Mouse (Mus musculus): Measurements from ENCODE around the gene Spns2. TPM values are rescaled to one million over a fixed set of nuclear protein-coding genes. Genes with fewer than 3 reads are reported as not detected.

Gene Spns2
- total and polyA plus RNA-seq, 3 experiments, result 0.07 to 0.17 (median 0.14) TPM

DNA sequence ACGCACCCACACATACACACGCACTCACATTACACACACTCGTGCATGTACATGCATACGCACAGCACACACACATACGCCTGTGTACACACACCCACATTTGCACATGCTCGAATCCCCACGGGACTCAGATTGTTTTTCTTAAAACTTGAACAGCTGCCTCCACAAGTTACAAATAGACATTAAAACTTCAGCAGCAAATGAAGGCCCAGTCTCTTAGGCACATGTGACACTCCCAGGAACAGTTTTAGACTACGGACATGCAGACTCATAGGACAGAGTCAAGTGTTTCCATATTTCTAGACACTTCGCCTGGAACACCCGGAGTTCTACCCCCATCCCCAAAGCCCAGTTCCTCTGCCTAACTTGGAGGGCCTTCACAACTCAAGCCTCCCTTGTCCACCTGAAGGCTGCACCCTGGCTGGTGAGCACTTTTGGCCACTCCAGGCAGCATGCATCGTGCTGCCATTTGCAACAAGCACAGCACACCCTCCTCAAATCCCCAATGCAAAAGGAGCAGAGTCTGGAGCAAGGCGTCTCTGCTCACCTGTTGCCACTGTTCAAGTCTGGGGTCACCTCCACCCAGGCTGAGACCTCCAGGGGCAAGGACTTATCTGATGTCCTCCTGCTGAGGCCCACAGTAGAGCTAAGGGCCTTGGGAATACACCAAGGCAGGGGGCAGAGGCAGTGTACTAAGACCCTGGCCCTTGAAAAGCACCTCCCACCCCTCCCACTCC lies 79.9 kb downstream of the Spns2 start:
- DNase-seq (ENCODE audit: extremely low read depth), result no peak
- TF ChIP-seq NELFE (IDR thresholded peaks at IDR 0.05; ENCODE audit: low read depth, low read length), result no peak
- no peak for TF ChIP-seq BHLHE40 (IDR thresholded peaks at IDR 0.05; ENCODE audit: low read depth, low read length)
- TF ChIP-seq JUND (conservative IDR thresholded peaks at IDR 0.05; ENCODE audit: low read depth, low read length), result no peak
- TF ChIP-seq ETS1 (conservative IDR thresholded peaks at IDR 0.05; ENCODE audit: low read depth, low read length), result no peak
- no peak for TF ChIP-seq ELF1 (IDR thresholded peaks at IDR 0.05; ENCODE audit: low read depth, low read length)
- no peak for TF ChIP-seq CTCF (conservative IDR thresholded peaks at IDR 0.05 in 1 of 2, IDR thresholded peaks at IDR 0.05 in 1 of 2; ENCODE audit: low read depth in 2 of 2, low read length in 2 of 2)
- no peak for TF ChIP-seq E2F4 (IDR thresholded peaks at IDR 0.05; ENCODE audit: insufficient replicate concordance, low read depth, low read length)
- TF ChIP-seq ZNF384 (IDR thresholded peaks at IDR 0.05; ENCODE audit: low read depth, low read length), result no peak
- no peak for TF ChIP-seq EP300 (IDR thresholded peaks at IDR 0.05; ENCODE audit: low read length)
- TF ChIP-seq TCF12 (IDR thresholded peaks at IDR 0.05; ENCODE audit: low read depth, low read length), result no peak
- TF ChIP-seq JUN (IDR thresholded peaks at IDR 0.05; ENCODE audit: insufficient read depth, low read depth, low read length), result no peak
- no peak for TF ChIP-seq TBP (conservative IDR thresholded peaks at IDR 0.05; ENCODE audit: low read depth, low read length)
- no peak for TF ChIP-seq CHD2 (IDR thresholded peaks at IDR 0.05; ENCODE audit: low read length)
- TF ChIP-seq SMC3 (IDR thresholded peaks at IDR 0.05; ENCODE audit: low read depth, low read length), result no peak
- H3K79me2 ChIP-seq (replicated peaks; ENCODE audit: control insufficient read depth, extremely low read depth, insufficient read depth, poor library complexity, severe bottlenecking), result no peaks in the 10 kb centered on the region
- H3K4me2 ChIP-seq (ENCODE audit: insufficient read depth, low read depth, poor library complexity, severe bottlenecking), result no peak overlapping the region
- H3K27me3 ChIP-seq (replicated peaks), result peaks cover 93% of the 10 kb centered on the region
- no peak overlapping the region for H3K27ac ChIP-seq (ENCODE audit: insufficient read depth, low read depth)
- dilution Hi-C loops (cut with MboI; ENCODE audit: extremely low pct_ligation_motif_present, extremely low pct_unique_long_range_greater_than_20kb, low sequenced_read_pairs), result no loop called here
- no peaks in the 10 kb centered on the region for H3K36me3 ChIP-seq (replicated peaks in 1 of 2; ENCODE audit: control insufficient read depth in 1 of 2, insufficient read depth in 1 of 2, low read length in 1 of 2)
- no peak overlapping the region for H3K4me3 ChIP-seq (replicated peaks in 1 of 3; ENCODE audit: low read depth in 2 of 3, low read length in 2 of 3, poor library complexity in 1 of 3)
- peaks cover 3% of the 10 kb centered on the region for H3K9me3 ChIP-seq (replicated peaks; ENCODE audit: low read length)
- in situ Hi-C loops (cut with MboI; ENCODE audit: low pct_ligation_motif_present, low pct_unique_long_range_greater_than_20kb, low sequenced_read_pairs), result no loop called here
- no peak overlapping the region for H3K9ac ChIP-seq (ENCODE audit: insufficient read depth, low read depth)
- H3K4me1 ChIP-seq (ENCODE audit: control insufficient read depth in 1 of 2, insufficient read depth in 2 of 2), result peaks cover 3 to 5% of the 10 kb centered on the region in 2 experiments; a peak in 3 of 4 replicates

- Histone ChIP-seq H3K79me2 (replicated peaks; ENCODE audit: control insufficient read depth, extremely low read depth, insufficient read depth, poor library complexity, severe bottlenecking) (no peaks in the 10 kb centered on the region), H3K4me2 (ENCODE audit: insufficient read depth, low read depth, poor library complexity, severe bottlenecking) (no peak overlapping the region), H3K9me3 (replicated peaks; ENCODE audit: low read length) (peaks cover 3% of the 10 kb centered on the region), H3K9ac (ENCODE audit: insufficient read depth, low read depth) (no peak overlapping the region), H3K27me3 (replicated peaks) (peaks cover 93% of the 10 kb centered on the region), H3K4me1 (ENCODE audit: control insufficient read depth in 1 of 2, insufficient read depth in 2 of 2) (peaks cover 3 to 5% of the 10 kb centered on the region in 2 experiments; a peak in 3 of 4 replicates), H3K27ac (ENCODE audit: insufficient read depth, low read depth) (no peak overlapping the region), H3K36me3 (replicated peaks in 1 of 2; ENCODE audit: control insufficient read depth in 1 of 2, insufficient read depth in 1 of 2, low read length in 1 of 2) (no peaks in the 10 kb centered on the region), H3K4me3 (replicated peaks in 1 of 3; ENCODE audit: low read depth in 2 of 3, low read length in 2 of 3, poor library complexity in 1 of 3) (no peak overlapping the region)
- no peak for DNase-seq (ENCODE audit: extremely low read depth)
- TF ChIP-seq MEF2A (IDR thresholded peaks at IDR 0.05; ENCODE audit: borderline replicate concordance, low read depth, low read length) (no peak), GABPA (IDR thresholded peaks at IDR 0.05; ENCODE audit: insufficient replicate concordance, low read depth, low read length) (no peak), ETS1 (conservative IDR thresholded peaks at IDR 0.05; ENCODE audit: low read depth, low read length) (no peak), USF1 (IDR thresholded peaks at IDR 0.05; ENCODE audit: low read depth, low read length) (no peak), SMC3 (IDR thresholded peaks at IDR 0.05; ENCODE audit: low read depth, low read length) (no peak), HCFC1 (IDR thresholded peaks at IDR 0.05; ENCODE audit: low read depth, low read length) (no peak), CHD1 (IDR thresholded peaks at IDR 0.05; ENCODE audit: low read depth, low read length) (no peak)
- in situ Hi-C loops (cut with MboI; ENCODE audit: low pct_ligation_motif_present, low pct_unique_long_range_greater_than_20kb, low sequenced_read_pairs), result no loop called here
- dilution Hi-C loops (cut with MboI; ENCODE audit: extremely low pct_ligation_motif_present, extremely low pct_unique_long_range_greater_than_20kb, low sequenced_read_pairs), result no loop called here
These were observed 81.1 kb downstream of the Spns2 start for GRCm38 (mm10) chr11:72408451-72409170.

Measured in CH12.LX (cell line).